Mouse (Mus musculus): ENCODE measurements around the gene Scarb1. TPM values are rescaled to one million over a fixed set of nuclear protein-coding genes. Genes with fewer than 3 reads are reported as not detected.
"Not testable (repeated sequence)": the region's sequence is repeated elsewhere in the genome, so short reads cannot be mapped to it uniquely, and the experiment has no call there.

The Scarb1 gene
- polyA plus RNA-seq (2015; fragmentation: Nextera tagmentation; extraction: Ambion mirVana): 54.9 and 64.9 TPM in 2 replicates

DNA sequence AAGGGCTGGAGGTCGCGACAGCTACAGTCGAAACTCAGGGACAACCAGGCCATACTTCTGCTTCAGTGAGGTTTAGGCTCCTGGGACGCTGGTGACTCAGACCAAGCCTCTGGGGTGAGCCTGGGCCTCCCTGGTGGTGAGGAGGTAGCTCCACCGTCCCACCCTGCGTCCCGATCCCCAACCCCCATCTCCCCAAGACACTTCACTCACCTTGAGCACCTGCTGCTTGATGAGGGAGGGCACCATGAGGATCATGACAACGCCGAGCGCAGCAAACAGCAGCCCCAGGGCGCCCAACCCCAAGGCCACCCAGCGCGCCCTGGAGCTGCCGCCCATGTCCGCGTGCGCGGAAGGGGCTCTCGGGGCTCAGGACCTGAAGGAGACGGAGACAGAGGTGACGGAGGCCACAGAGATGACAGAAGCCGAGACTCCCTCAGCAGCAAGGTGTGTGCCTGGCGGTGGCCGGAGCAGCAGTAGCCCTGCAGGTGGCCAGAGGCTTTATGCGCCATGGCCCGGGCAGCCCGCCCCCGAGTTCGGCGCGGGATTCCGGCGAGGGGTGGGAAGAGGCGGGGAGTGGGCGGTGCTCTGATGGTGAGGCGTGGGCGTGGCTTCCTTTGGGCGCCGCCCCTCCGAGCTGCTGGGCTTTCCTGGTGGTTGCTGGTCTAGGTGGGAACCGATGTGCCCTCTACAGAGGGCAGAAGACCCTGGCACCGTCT, at the start of gene Scarb1:
Gene Scarb1 (minus strand): TSS at position 548 of the 716 bp plus-strand sequence.
- WGBS: under 1% methylated on average over 41 of the region's 42 CpGs

GRCm38 (mm10) chr5:125389579-125390441, 48.9 kb upstream of the Scarb1 start, which contains the start of gene Ubc:
Gene Ubc (minus strand): TSS chr5:125390202.
- H3K27me3 ChIP-seq (replicated peaks; ENCODE audit: insufficient read depth, low read length): no peaks in the 10 kb centered on the region
- H3K36me3 ChIP-seq (ENCODE audit: insufficient read depth, low read length): peaks cover 15% of the 10 kb centered on the region; the same call in 1 of the 2 replicates
- H3K4me1 ChIP-seq (ENCODE audit: insufficient read depth, low read depth, low read length): peaks cover 14% of the 10 kb centered on the region; the same call in 1 of the 2 replicates
- H3K4me2 ChIP-seq (replicated peaks; ENCODE audit: low read depth, low read length): peak within 1 kb of the TSS; percentile 89
- peak within 1 kb of the TSS; percentile 100 for H3K9ac ChIP-seq (replicated peaks; ENCODE audit: low read depth)
- WGBS: 0% methylated on average over 52 of the region's 69 CpGs
- DNase-seq (ENCODE audit: low spot score) (peak; percentile 95), ATAC-seq (peak; percentile 43)
- H3K9me3 ChIP-seq (ENCODE audit: low read length): no peaks in the 10 kb centered on the region
- H3K27ac ChIP-seq (ENCODE audit: low read length): peak within 1 kb of the TSS; percentile 99
- TF ChIP-seq CTCF (IDR thresholded peaks at IDR 0.05) (peak; percentile 19; the same call in 1 of the 2 replicates), EP300 (IDR thresholded peaks at IDR 0.05) (peak; percentile 35; the same call in 1 of the 2 replicates)
- peak within 1 kb of the TSS; percentile 99 for H3K4me3 ChIP-seq (ENCODE audit: low read depth, low read length)

More for the DNA sequence above, at the start of gene Scarb1:
- peak within 1 kb of the TSS; percentile 88 for H3K4me2 ChIP-seq (replicated peaks; ENCODE audit: low read depth, low read length)
- no peaks in the 10 kb centered on the region for H3K27me3 ChIP-seq (replicated peaks; ENCODE audit: insufficient read depth, low read length)
- ATAC-seq (peak; percentile 91), DNase-seq (ENCODE audit: low spot score) (peak; percentile 89)
- no peaks in the 10 kb centered on the region for H3K36me3 ChIP-seq (ENCODE audit: insufficient read depth, low read length)
- H3K27ac ChIP-seq (ENCODE audit: low read length): peak within 1 kb of the TSS; percentile 48
- H3K4me1 ChIP-seq (ENCODE audit: insufficient read depth, low read depth, low read length): peaks cover 13% of the 10 kb centered on the region
- peak within 1 kb of the TSS; percentile 51 for H3K9ac ChIP-seq (replicated peaks; ENCODE audit: low read depth)
- peak within 1 kb of the TSS; percentile 64 for H3K4me3 ChIP-seq (ENCODE audit: low read depth, low read length)
- H3K9me3 ChIP-seq (ENCODE audit: low read length): no peaks in the 10 kb centered on the region
- TF ChIP-seq CTCF (IDR thresholded peaks at IDR 0.05) (peak; percentile 26; the same call in 1 of the 2 replicates), EP300 (IDR thresholded peaks at IDR 0.05) (no peak)

- under 1% methylated on average over 38 of the region's 41 CpGs for WGBS
- DNase-seq (ENCODE audit: low spot score): peak; percentile 96
- peaks cover 11% of the 10 kb centered on the region; the same call in 1 of the 2 replicates for H3K4me1 ChIP-seq (ENCODE audit: insufficient read depth, low read depth, low read length)
These were observed 48.3 kb upstream of the Scarb1 start, which contains the start of gene Gm10382 for GRCm38 (mm10) chr5:125389131-125389578. Gene Gm10382 (plus strand): TSS chr5:125389322.

GRCm38 (mm10) chr5:125388358-125389092, 47.6 kb upstream of the Scarb1 start:
- H3K36me3 ChIP-seq (ENCODE audit: insufficient read depth, low read length): peaks cover 15% of the 10 kb centered on the region; the same call in 1 of the 2 replicates
- H3K4me3 ChIP-seq (ENCODE audit: low read depth, low read length): peak overlapping the region; percentile 99
- peak overlapping the region; percentile 99 for H3K27ac ChIP-seq (ENCODE audit: low read length)
- peaks cover 8% of the 10 kb centered on the region; the same call in 1 of the 2 replicates for H3K4me1 ChIP-seq (ENCODE audit: insufficient read depth, low read depth, low read length)
- ATAC-seq (no peak), DNase-seq (ENCODE audit: low spot score) (no peak)
- H3K9me3 ChIP-seq (ENCODE audit: low read length): no peaks in the 10 kb centered on the region
- no peak for TF ChIP-seq EP300 (IDR thresholded peaks at IDR 0.05)
- no peak for TF ChIP-seq CTCF (IDR thresholded peaks at IDR 0.05)
- no peaks in the 10 kb centered on the region for H3K27me3 ChIP-seq (replicated peaks; ENCODE audit: insufficient read depth, low read length)
- 17% methylated on average over 13 of the region's 13 CpGs for WGBS
- H3K4me2 ChIP-seq (replicated peaks; ENCODE audit: low read depth, low read length): peak overlapping the region; percentile 89
- peak overlapping the region; percentile 100 for H3K9ac ChIP-seq (replicated peaks; ENCODE audit: low read depth)

More at GRCm38 (mm10) chr5:125389131-125389578, 48.3 kb upstream of the Scarb1 start, which contains the start of gene Gm10382:
- H3K27ac ChIP-seq (ENCODE audit: low read length): peak within 1 kb of the TSS; percentile 99
- peak; percentile 33 for ATAC-seq
- H3K36me3 ChIP-seq (ENCODE audit: insufficient read depth, low read length): peaks cover 15% of the 10 kb centered on the region; the same call in 1 of the 2 replicates
- H3K9ac ChIP-seq (replicated peaks; ENCODE audit: low read depth): peak within 1 kb of the TSS; percentile 100
- H3K4me2 ChIP-seq (replicated peaks; ENCODE audit: low read depth, low read length): peak within 1 kb of the TSS; percentile 89
- TF ChIP-seq EP300 (IDR thresholded peaks at IDR 0.05) (0 out of 2 replicates have a peak, but pooled peaks have one; percentile 5), CTCF (IDR thresholded peaks at IDR 0.05) (no peak)
- peak within 1 kb of the TSS; percentile 99 for H3K4me3 ChIP-seq (ENCODE audit: low read depth, low read length)
- no peaks in the 10 kb centered on the region for H3K9me3 ChIP-seq (ENCODE audit: low read length)
- H3K27me3 ChIP-seq (replicated peaks; ENCODE audit: insufficient read depth, low read length): no peaks in the 10 kb centered on the region

- WGBS: 85% methylated on average over 4 of the region's 6 CpGs
- H3K4me3 ChIP-seq (ENCODE audit: low read depth, low read length); H3K27me3 ChIP-seq (replicated peaks; ENCODE audit: insufficient read depth, low read length); H3K9ac ChIP-seq (replicated peaks; ENCODE audit: low read depth); H3K4me2 ChIP-seq (replicated peaks; ENCODE audit: low read depth, low read length); ATAC-seq; H3K4me1 ChIP-seq (ENCODE audit: insufficient read depth, low read depth, low read length); DNase-seq (ENCODE audit: low spot score); H3K9me3 ChIP-seq (ENCODE audit: low read length); H3K27ac ChIP-seq (ENCODE audit: low read length): not testable (repeated sequence)
- H3K36me3 ChIP-seq (ENCODE audit: insufficient read depth, low read length): peaks cover 15% of the 10 kb centered on the region; the same call in 1 of the 2 replicates
These were observed 46.4 kb upstream of the Scarb1 start for GRCm38 (mm10) chr5:125387295-125387694.

Measured in lung, postnatal 0 days (tissue).